Mouse (Mus musculus) heart, adult 2 months (tissue): ENCODE data around the gene Htra2.

Experiments
- CTCF ChIP-seq: fragments of 200-600 bp; IDR thresholded peaks from 2 replicates; pipeline ENCODE4 v1.8.1; 2022; ENCODE audit warnings: antibody characterized with exemption, mild to moderate bottlenecking, moderate library complexity
- EP300 ChIP-seq: fragments of 200-500 bp; IDR thresholded peaks from 2 replicates; pipeline ENCODE4 v1.6.1; 2011; ENCODE audit warnings: low read depth, low read length, control low read depth; ENCODE audit not compliant: insufficient read depth
- POLR2A ChIP-seq: fragments of 200-500 bp; IDR thresholded peaks from 2 replicates; pipeline ENCODE4 v1.6.1; 2011; ENCODE audit warnings: mild to moderate bottlenecking, low read depth, low read length, control low read depth; ENCODE audit not compliant: insufficient read depth

GRCm38 (mm10) chr6:83025221-83025620 lies 29.9 kb downstream of the Htra2 start:
- TF ChIP-seq CTCF (no peak), EP300 (no peak), POLR2A (no peak)
